Mouse (Mus musculus) cerebellum, postnatal 10 days (tissue): Measurements from ENCODE around the gene Col4a3.
A peak's percentile ranks its signal among the peaks of the same experiment; 100 is the strongest.

Source experiments
- DNase-seq, 2 experiments: peaks; one replicate each; pipeline ENCODE4 v3.0.0; 2021; ENCODE audit warnings: mixed read lengths in 2 of 2

Gene Col4a3

GRCm38 (mm10) chr1:82608646-82609262 is 22.0 kb downstream of the Col4a3 start:
- peak; percentile 61 to 72 for DNase-seq

- DNase-seq, result no peak
Measured at GRCm38 (mm10) chr1:82612061-82612660, 25.4 kb downstream of the Col4a3 start.

- no peak for DNase-seq
Measured at GRCm38 (mm10) chr1:82618001-82618400, 31.3 kb downstream of the Col4a3 start.

GRCm38 (mm10) chr1:82618592-82618991 is 31.9 kb downstream of the Col4a3 start:
- DNase-seq, result no peak

DNA sequence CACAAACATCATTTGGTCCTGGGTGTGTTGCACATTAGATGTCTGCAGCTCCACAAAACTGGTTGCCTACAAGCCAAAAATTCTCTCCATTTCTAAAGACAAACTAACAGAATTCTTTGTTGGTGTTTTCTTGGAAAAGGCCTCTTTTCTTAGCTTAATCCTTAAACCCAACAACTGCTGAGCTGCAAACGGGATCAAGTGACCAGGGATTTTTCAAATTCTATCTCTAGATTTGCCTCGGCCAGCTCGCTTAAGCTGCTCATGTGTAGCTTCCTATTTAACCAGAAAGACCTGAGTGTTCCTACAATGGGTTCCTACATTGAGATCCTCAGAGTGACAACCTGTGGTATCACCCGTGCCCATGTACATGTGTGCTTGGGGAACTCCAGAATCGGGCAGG is 33.3 kb downstream of the Col4a3 start:
- DNase-seq, result no peak

GRCm38 (mm10) chr1:82624934-82625333 is 38.2 kb downstream of the Col4a3 start:
- DNase-seq, result no peak

GRCm38 (mm10) chr1:82625474-82625873 is 38.8 kb downstream of the Col4a3 start:
- DNase-seq, result no peak

DNA sequence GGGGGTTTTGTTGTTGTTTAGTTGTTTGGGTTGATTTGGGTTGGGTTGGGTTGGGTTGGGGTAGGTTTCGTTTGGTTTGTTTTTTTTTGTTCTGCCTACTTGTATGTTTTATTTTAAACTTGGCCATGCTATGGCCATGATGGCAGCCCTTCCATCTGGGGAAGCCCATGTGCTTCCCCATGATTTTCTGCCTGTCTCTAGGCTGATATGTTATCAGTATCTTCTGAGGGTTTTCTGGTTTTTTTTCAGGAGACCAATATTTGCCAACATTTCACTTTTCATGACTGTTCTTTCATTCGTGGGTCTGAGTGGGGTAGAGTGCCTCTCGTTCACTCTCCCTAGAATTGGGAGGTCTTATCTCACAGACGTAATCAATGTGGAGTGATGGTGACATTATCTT is 40.9 kb downstream of the Col4a3 start:
- DNase-seq, result no peak

- DNase-seq, result no peak
Measured at GRCm38 (mm10) chr1:82629495-82629894, 42.8 kb downstream of the Col4a3 start.

GRCm38 (mm10) chr1:82631169-82631792 is 44.6 kb downstream of the Col4a3 start:
- no peak for DNase-seq

DNA sequence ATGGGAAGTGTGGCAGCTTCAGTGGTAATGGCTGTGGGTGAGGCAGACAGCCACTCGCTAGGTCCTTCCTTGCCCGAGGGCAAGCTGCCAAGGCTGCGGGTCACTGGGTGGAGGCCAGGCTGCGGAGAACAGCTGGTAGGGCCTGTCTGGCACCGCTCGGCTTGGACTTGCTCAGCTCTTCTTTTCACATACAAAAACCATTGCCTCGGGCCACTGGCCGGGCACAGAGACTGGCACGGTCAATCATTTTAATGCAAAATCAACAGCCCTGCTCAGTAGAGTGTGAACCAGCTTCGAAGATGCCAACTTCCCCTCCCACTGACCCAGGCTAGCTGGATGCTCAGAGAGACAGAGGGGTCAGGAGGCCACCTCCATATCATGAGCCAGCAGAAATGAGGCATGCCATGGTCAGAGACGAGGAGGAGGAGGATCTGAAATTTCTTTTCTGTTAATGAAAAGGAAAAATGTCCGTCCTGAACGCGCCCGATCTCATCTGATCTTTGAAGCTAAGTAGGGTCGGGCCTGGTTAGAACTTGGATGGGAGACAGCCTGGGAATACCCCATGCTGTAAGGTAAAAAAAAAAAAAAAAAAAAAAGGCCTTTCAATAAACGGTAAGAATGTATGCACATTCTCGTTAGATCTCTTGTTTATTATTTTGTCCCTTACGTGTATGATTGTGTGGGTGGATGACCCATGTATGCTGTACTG is 48.0 kb downstream of the Col4a3 start:
- peak; percentile 97 to 98 for DNase-seq

GRCm38 (mm10) chr1:82635254-82635620 is 48.5 kb downstream of the Col4a3 start:
- DNase-seq, result no peak

- DNase-seq, result peak in 1 of 2 experiments; percentile 14
Measured at GRCm38 (mm10) chr1:82636321-82636720, 49.6 kb downstream of the Col4a3 start.

- no peak for DNase-seq
Measured at GRCm38 (mm10) chr1:82637414-82637813, 50.7 kb downstream of the Col4a3 start.

DNA sequence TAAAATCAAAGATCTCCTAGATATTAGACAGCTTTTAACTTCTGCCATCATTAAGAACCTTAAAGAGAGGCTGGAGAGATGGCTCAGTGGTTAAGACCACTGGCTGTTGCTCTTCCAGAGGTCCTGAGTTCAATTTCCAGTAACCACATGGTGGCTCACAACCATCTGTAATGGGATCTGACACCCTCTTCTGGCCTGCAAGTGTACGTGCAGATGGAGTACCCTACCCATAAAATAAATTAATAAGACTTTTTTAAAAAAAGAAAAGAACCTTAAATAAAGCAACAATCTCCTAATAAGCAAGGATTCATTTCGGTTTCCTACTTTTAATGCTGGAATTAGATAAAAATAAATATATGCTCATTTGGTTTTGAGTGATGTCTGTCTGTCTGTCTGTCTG is 51.7 kb downstream of the Col4a3 start:
- no peak for DNase-seq

DNA sequence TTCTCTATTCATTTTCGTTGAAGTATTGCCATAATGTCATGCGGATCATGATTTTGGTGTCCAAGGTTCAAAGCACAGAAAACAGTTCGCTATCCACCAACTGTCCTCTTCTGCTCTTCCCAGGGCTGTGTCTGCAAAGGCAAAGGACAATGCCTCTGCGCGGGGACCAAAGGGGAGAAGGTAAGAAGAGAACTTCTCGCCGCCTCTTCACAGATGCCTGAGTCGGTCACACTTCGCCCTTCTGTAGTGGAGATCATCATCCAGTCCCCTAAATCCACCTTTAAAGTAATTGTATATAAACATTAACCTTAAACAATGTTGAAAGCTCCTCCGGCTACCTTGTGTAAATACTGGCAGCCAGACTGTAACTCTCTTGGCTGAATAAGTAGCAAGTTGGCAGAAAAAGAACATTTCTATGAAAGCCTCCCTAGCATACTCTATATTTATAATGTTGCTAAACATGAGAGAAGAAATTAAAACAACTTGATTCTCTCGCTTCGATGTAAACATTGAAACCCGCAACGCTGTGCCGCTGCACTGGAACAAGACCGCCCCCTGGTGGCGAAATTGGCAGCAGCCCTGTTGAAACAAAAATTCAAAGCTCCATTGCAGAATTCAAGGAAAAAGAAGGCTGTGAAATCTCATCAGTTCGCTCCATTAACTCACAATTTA is 54.7 kb downstream of the Col4a3 start:
- DNase-seq, result peak; percentile 91 to 94

- no peak for DNase-seq
Measured at GRCm38 (mm10) chr1:82647989-82648388, 61.3 kb downstream of the Col4a3 start.

DNA sequence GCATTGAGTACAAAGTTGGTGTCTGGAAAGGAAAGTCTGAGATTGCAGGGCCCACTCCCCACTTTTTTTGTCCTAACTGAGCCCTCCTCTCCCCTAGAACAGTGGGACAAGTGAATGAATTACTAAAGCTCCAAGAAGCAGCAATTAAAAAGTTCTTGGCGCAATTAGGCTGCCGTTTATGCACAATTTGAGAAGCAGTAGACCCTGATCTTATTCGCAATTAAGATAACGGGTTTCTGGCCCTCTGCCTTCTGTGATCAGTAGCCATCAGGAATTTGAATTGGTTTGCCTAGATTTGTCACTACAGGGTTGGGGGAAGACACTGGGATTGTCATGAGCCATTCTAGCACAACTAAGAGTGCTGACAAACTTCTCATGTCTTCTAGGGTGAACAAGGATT is 64.1 kb downstream of the Col4a3 start:
- no peak for DNase-seq

- DNase-seq, result no peak
Measured at GRCm38 (mm10) chr1:82654046-82654445, 67.3 kb downstream of the Col4a3 start.

DNA sequence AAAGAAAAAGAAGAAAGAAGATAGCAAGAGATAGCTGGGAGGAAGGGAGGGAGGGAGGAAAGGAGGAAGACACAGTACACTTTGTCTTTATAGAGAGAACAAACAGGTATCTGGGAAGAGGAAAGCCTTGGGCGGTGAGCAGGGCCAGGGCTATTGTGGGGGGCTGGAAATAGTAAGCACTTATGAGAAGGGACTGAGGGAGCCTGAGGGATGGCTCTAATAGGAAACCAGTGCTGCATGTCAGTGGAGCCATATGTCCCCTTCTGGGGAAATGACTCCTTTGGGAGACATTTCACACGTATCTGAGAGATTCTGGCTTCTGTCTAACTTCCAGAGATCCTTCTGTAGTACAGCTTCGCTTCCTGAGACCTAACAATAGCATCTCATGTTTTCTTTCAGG is 69.7 kb downstream of the Col4a3 start:
- no peak for DNase-seq

DNA sequence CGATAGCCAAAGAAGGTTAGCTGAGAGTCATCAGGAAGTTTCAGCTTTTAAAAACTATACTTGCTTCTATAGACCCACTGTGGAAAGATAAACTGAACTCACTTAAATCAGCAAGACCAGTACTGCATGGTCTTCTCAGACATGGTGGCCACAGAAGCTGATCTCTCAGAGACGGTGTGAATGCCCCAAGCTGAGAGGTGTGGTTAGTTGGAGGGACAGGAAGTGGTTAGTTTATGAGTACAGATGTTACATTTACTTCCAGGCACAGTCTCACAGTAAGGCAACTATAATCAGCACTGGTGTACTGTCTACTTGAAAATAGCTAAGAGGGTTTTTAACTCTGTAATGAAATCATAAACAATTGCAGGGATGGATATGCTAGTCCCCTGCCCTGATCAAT is 75.5 kb downstream of the Col4a3 start:
- no peak for DNase-seq

- DNase-seq, result no peak
Measured at GRCm38 (mm10) chr1:82663522-82663921, 76.8 kb downstream of the Col4a3 start.

GRCm38 (mm10) chr1:82686328-82686727 is 99.6 kb downstream of the Col4a3 start:
- no peak for DNase-seq
